Mouse (Mus musculus): ENCODE measurements around the gene Crim1.

Gene Crim1

GRCm38 (mm10) chr17:78290153-78290876 lies 90.3 kb downstream of the Crim1 start:
- peak; percentile 55 for DNase-seq

- DNase-seq = no peak
Observed at GRCm38 (mm10) chr17:78291030-78291429, 91.0 kb downstream of the Crim1 start.

DNA sequence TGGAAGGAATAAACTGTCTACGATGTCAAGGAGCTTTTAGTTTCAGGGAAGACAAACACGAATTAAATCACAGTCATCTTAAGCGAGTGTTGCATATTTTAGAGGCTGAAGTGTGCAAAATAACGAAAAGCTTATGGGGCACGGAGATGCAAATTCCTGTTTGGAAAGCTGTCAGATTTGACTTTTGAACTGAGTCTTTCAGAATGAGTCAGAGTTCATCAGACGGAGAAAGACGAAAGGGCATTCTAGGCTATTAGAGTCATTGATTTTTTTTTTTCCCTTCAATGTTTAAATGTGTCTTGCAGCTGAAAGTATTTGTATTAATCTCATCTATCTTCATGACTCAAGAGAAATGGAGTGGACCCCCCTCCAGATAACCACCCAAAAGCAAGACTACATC lies 92.3 kb downstream of the Crim1 start:
- no peak for DNase-seq

DNA sequence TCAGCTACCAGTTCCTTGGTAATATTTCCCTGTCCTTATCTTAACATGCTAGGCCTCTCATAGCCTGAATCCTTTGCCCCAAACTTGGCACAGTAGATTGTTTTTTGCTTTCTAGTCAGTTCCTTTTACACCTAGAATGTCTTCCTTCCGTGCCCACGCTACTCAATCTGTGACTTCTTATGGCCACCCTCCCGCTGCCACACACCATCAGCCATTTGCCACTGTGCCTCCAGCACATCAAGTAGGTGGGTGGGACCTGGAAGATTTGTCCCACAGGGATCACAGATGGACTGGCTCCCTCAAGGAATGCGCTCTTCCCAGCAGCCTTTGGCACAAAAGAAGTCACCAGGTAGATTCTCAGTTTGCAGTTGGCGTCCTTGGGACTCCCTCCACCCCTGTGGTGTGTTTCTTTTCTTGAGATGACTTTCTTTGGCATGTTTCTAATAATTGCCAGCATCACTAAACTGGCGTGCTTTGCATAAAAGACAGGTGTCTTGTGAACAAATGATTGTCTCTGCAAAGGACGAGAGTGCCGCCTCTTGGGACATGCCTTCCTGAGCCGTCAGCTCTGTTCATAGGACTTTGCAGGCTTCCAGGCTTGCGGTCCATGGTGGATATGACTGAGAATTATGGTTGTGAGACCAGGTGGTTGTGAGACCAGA lies 92.9 kb downstream of the Crim1 start:
- DNase-seq = peak; percentile 87

DNA sequence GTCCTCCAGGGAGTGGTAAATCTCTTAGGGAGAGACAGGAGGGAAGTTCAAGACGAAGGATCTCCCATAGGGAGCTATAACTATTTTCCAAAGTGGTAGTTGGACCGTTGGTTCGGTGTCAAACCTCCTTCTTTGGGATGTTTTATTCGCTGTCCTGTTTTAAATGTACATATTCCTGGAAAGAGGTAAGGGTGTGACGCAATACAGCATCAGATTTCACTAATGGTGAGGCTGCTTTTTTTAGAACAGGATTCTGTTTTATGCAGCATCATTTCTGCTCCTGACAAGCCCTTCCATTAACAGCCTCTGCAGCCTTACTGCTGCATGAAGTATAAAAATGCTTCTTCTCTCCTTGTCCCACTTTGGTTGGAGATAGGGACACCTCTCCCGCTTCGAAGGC lies 95.9 kb downstream of the Crim1 start:
- no peak for DNase-seq

DNA sequence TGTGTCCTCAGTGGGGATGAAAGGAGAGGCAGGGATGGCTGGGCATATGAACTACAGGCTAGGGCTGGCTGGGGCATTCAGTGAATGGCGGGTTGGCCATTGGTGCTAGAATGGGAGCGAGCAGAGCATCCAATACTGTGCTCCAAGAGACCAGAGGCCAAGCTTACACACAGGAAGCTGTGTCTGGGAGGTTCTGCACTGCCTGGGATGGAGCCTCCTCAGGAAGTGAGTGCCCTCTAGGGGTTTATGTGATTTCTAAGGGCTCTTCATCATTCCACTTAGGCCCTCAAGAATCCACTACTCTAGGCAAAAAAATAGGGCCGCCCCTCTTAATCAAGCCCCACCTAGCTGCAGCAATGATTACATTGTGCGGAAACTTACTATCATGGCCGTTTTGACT lies 98.1 kb downstream of the Crim1 start:
- no peak for DNase-seq

DNA sequence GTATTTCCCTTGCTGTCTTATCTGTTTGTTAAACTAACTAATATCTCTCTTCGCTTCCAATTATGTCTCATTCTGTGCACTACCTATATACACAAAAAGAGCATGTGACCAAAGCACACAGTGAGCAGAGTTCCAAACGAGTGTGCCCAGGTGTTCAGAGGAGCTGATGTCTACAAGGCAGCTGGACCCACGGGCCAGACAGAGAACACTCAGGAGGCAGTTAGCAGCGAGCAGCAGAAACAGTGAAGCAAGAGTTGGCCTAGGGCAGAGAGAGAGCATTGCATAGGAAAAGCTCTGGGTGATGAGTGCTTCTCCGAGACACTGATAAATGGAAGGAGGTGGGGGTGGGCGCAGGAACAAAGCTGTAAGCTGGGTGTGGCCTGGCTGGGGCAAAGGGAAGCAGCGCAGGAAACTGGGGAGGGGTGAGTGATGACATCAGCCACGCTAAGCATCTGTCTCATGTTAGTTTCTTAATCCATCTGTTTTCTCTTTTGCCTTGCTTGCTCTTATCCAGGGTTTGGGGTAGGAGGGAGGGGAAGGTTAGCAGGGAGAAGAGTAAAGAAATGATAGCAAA lies 99.0 kb downstream of the Crim1 start:
- DNase-seq = no peak

GRCm38 (mm10) chr17:78303053-78303452 lies 103.0 kb downstream of the Crim1 start:
- no peak for DNase-seq

GRCm38 (mm10) chr17:78304059-78304458 lies 104.0 kb downstream of the Crim1 start:
- DNase-seq = no peak

DNA sequence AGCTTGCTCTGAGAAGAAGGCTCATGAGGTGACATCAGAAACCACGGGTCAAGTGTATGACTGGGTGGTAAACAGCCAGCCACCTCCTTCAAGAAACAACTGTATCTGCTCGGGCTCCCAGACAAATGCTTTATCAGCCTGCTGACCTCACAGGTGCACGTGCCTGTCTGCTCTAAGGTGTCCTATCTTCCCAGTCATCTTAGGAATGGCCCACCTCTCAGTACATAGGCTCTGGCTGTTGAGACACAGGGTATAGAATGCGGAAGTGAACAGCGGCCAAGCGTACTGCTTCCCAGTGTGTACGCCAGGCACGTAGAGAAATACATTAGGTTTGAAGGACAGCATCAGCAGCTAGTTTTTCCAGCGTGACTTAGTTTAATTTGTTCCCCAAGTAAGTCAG lies 106.4 kb downstream of the Crim1 start:
- no peak for DNase-seq

DNA sequence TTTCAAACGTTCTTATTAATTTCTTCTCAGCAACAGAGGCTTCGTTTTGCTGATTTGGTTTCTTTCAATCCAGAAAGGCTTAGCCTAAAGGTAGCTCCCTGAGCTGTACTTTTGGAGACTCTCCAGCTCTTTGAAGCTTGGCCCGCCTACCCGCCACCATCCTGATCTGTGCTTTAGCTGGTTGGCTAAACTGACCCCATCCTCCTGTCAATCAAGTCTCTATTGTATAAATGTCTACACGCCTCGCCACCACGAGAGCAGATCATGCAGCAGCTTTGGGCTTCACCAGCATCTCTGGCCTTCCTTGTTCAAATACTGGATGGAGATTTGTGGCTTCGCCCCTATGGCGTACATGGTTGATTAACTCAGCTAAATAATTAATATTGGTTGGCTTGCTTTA lies 108.2 kb downstream of the Crim1 start:
- DNase-seq = peak; percentile 78

- no peak for DNase-seq
Observed at GRCm38 (mm10) chr17:78313006-78313405, 113.0 kb downstream of the Crim1 start.

DNA sequence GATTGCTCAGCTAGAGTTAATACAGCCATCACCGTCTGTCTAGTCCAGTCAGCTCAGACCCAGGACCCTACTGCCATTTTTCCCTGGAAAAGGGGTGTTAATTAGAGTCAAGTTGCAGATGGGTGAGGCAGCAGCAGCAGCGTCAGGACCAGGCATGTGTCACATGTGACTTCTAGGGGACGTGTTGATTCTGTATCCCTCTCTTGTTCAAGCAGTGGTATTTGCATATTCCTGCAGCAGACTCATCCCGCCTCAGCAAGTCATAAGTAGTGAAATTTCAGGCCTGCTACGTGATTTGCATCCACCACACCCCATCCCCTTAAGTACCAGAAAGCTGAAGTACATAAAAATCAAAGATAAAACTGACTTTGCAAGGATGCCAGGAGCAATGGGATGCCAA lies 113.6 kb downstream of the Crim1 start:
- DNase-seq = no peak

DNA sequence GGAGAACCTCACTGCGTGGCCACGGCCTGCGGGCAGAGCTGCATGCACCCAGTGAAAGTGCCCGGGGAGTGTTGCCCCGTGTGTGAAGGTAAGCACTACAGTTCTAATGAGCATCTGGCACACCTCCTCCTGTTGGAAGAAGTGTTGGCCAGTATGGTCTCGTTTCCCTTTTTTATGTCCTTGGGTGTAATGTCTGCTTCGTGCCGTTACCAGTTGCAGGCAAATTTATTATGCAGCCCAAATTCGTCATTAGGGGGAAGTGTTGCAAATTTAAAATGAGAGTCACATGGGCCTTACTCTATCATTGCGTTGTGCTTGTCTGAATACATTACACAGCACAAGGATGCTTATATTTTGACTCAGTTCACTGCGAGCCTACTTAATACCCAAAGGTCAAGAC lies 115.6 kb downstream of the Crim1 start:
- no peak for DNase-seq

GRCm38 (mm10) chr17:78317381-78317780 lies 117.3 kb downstream of the Crim1 start:
- DNase-seq = no peak

DNA sequence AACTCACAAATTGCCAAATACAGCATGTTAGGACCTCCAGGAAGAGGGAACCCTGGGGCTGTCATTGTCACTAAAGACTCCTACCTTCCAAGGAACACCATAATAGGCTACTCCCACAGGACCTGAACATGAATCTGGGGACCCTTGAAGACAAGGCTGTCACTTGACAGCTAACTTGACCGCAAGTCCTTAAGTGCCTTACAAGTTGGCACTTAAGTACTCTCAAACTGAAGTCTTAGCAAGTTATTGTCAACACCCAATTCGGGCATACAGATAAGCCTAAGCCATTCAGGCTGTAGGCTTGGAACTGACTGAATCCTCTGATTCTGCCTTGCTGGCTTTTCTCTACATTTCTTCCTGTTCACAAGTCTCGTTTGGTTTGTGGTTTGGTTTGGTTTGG lies 118.8 kb downstream of the Crim1 start:
- DNase-seq = no peak

DNA sequence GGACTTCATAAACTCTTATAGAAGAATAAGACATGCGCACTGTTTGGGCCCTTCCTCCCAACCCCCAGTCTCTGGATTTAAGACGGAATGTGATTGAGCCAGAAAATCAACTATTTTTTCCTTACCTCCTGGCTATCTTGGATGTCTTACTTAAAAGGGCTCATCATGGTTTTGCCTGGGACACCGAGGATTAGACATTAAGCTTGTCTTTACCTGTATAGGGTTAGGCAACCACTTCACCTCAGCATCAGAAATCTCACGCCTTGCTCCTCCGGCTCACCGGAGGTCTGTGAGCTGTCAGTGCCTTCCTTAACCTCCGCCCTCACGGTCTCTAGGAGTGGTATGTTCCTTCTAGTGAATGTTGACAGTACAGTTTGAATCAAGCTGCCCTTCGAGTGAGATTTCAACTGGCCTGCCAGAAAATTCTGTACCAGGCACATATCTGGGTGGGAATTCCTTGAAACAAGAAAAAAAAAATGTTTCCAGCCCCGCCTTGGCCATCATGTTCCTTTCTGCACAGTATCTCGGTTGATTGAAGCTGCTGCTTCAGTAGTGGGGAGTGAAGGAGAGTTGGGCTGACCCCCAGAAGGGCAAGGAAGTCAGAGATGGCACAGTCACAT lies 121.3 kb downstream of the Crim1 start:
- peak; percentile 95 for DNase-seq

DNA sequence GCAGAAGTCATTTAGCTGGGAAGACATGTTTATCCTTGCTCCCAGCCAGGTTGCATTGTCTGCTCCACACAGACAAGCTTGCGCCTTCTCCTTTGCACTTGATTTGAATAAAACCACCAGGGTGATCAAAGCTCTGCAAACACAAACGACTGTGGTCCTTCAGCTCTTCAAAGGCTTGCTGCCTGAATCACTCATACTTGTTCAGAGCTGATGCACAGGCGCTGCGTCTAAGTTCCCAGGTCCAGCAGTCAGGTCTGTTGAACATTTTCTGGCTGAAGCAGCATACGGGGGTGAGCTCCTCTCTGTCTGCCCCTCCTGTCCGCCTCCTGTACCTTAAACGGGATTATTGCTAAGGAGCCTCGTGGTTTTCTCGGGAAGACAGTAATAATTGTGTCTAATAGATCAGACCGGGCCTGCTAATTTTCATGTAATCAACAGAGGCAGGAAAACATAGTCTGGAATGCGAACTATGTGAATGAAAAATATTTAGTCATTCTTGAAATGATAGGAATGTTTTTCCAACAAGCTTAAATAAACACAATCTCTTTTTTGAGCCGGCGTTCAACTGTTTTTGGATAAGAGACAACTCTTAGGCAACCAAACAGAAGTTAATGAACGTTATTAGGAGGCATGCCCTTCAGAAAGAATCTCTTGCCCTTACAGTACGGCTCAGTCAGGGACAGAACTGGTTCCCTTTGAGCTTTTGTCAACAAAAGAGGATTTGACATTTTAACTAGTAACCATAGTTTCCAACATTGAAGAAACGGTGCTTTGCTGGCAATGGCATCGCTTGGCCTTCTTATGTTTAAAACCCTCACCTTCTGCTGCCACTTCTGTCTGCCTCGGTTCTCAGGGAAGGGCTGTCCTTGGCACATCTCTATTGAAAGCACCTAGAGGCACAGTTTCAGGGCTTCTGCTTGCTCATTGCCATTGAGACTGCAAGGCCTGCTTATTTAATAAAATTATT lies 122.6 kb downstream of the Crim1 start:
- DNase-seq = peak; percentile 90

GRCm38 (mm10) chr17:78325761-78326332 lies 125.8 kb downstream of the Crim1 start:
- DNase-seq = no peak

- DNase-seq = peak; percentile 93
Observed at GRCm38 (mm10) chr17:78326381-78326780, 126.3 kb downstream of the Crim1 start.

DNA sequence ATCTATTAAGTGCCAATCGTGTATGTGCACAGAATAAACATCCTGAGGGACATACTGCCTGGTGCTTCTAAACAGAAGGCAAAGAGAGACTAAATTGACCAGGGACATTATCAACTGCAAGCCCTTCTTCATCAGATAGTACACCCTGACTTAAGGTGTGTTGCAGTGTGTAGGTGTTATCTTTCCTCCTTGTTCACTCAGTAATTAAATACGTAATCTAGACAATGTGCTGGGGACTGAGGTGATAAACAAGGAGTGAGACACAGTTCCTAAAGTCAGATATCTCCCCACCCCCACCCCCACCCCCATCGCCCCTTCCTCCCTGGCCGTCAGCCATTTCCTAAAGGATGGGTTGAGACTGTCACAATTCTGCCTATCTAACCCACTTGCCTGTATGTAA lies 127.1 kb downstream of the Crim1 start:
- DNase-seq = no peak

DNA sequence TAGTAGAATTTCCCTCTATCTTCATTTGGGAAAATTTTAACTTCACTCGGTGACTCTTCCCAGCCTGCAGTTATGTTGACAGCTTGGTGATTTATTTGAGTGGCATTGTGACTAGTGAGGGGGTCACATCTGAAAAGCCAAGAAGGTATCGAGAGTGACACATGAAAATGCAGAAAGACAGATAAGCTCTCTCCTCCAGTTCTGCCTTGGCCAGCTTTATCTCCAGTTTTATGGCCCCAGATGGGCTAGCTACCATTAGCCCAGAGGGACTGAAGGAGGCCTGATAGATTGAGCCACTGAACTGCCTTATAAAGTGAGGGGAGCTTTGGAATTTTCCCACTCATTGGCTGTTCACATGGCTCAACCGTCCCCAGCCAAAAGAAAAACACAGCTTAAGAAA lies 128.2 kb downstream of the Crim1 start:
- DNase-seq = peak; percentile 63

Data from heart, adult 11 months (tissue).